Mouse (Mus musculus) bone marrow macrophage, adult 2 months (primary cell): ENCODE measurements at regions not wholly inside any gene's neighbourhood (a gene's known extent, or its start where the extent isn't known, plus 50 kb on each side); places are given as distances from the start of the nearest gene placed in this dataset.

Source experiments
- CTCF ChIP-seq: IDR thresholded peaks from 2 replicates; pipeline ENCODE4 v1.5.1; 2012; ENCODE audit warnings: low read depth, mild to moderate bottlenecking, low read length, moderate library complexity
- POLR2A ChIP-seq: IDR thresholded peaks from 2 replicates; pipeline ENCODE4 v1.6.1; 2012; ENCODE audit warnings: mild to moderate bottlenecking, low read depth, low read length, borderline replicate concordance

DNA sequence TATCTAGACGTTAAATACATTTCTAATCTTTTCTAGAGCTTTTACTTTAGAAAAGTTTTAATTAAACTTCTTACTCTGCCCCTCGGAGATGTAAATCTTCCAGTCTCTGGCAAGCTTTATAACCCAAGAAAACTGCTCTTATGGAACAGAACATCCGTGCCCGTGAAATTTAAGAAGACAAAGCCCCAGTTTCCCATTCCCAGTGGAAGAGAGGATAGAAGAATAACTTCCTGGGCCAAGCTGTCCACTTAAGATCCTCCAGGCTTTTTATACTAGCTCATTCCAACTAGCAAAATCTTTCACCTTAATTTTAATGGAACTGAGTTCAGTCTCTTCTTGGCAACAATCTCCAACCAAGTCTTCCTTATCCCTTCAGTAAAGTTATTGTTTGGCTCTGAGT is 489.2 kb upstream of the Ccdc54 start:
- TF ChIP-seq CTCF (no peak), POLR2A (no peak)
